Mouse (Mus musculus): ENCODE data around the gene Ubqln1.

Ubqln1 gene

DNA sequence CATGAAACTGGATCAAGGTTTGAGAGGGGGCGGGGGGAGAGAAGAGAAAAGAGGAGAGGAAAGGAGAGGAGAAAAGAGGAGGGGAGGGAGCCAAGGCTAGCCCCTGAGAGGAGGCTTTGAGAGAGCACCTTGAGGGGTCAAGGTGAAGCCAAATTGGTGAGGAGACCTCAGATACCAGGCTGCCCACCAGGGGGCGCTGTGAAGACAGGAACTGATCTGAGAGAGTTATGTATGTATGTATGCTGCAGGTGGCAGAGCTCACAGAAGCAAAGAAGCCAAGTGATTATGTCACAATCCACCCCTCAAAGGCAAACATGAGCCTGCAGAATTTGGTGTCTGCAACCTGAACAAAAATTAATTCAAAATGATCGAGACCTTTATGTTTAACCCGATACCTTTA is 27.0 kb downstream of the Ubqln1 start:
- DNase-seq (ENCODE audit: low read depth, low spot score): peak; percentile 92
- Histone ChIP-seq H3K36me3 (ENCODE audit: control insufficient read depth, insufficient read depth, low read length, poor library complexity, severe bottlenecking) (peaks cover 21% of the 10 kb centered on the region), H3K27me3 (ENCODE audit: control insufficient read depth, insufficient read depth, low read length, poor library complexity, severe bottlenecking) (no peaks in the 10 kb centered on the region)

- no peaks in the 10 kb centered on the region for H3K27me3 ChIP-seq (ENCODE audit: control insufficient read depth, insufficient read depth, low read length, poor library complexity, severe bottlenecking)
- peaks cover 16% of the 10 kb centered on the region for H3K36me3 ChIP-seq (ENCODE audit: control insufficient read depth, insufficient read depth, low read length, poor library complexity, severe bottlenecking)
- DNase-seq (ENCODE audit: low read depth, low spot score): no peak
Observed at GRCm38 (mm10) chr13:58187751-58188150, 27.7 kb downstream of the Ubqln1 start.

DNA sequence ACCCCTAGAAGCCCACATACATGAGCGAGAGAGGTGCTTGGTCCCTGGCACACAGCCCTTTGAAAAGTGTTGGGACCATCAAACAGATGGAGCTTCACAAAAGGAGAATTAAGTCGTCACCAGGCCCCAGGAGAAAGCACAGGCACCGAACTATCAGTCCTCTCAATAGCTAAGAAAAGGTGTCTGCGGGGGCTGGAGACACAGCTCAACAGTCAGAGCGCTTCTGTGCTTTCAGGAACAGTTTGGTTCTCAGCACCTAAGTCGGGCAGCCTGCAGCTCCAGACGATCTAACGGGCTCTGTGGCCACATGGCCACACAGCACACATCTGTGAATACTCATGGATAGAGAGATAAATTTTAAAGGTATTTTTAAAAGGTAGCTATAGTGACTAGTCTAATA is 29.2 kb downstream of the Ubqln1 start:
- no peak for DNase-seq (ENCODE audit: low read depth, low spot score)
- no peaks in the 10 kb centered on the region for H3K27me3 ChIP-seq (ENCODE audit: control insufficient read depth, insufficient read depth, low read length, poor library complexity, severe bottlenecking)

DNA sequence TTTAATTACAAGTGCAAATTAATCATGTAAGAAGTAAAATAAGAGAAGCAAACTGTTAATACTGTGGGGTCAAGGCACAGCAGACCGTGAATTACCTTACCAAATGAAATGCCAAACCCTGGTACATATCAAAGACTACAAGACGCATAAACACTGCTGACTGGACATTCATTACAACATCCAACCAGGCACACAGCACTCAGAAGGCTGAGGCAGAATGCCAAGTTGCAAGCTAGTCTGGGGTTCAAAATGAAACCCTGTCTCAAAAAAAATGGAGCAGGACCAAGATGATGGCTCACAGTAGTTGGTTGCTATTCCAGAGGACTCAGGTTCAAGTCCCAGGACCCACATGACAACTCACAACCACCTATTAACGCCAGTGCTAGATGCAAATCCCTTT is 31.3 kb downstream of the Ubqln1 start:
- no peak for DNase-seq (ENCODE audit: low read depth, low spot score)
- Histone ChIP-seq H3K36me3 (ENCODE audit: control insufficient read depth, insufficient read depth, low read length, poor library complexity, severe bottlenecking) (peaks cover 9% of the 10 kb centered on the region), H3K27me3 (ENCODE audit: control insufficient read depth, insufficient read depth, low read length, poor library complexity, severe bottlenecking) (no peaks in the 10 kb centered on the region)

More for the DNA sequence above, 29.2 kb downstream of the Ubqln1 start:
- H3K36me3 ChIP-seq (ENCODE audit: control insufficient read depth, insufficient read depth, low read length, poor library complexity, severe bottlenecking): peaks cover 11% of the 10 kb centered on the region

- no peak for DNase-seq (ENCODE audit: low read depth, low spot score)
- no peaks in the 10 kb centered on the region for H3K27me3 ChIP-seq (ENCODE audit: control insufficient read depth, insufficient read depth, low read length, poor library complexity, severe bottlenecking)
- peaks cover 8% of the 10 kb centered on the region; the same call in 1 of the 2 replicates for H3K36me3 ChIP-seq (ENCODE audit: control insufficient read depth, insufficient read depth, low read length, poor library complexity, severe bottlenecking)
Observed at GRCm38 (mm10) chr13:58181607-58182551, 33.6 kb downstream of the Ubqln1 start.

GRCm38 (mm10) chr13:58177511-58178208 is 37.8 kb downstream of the Ubqln1 start:
- H3K27me3 ChIP-seq (ENCODE audit: control insufficient read depth, insufficient read depth, low read length, poor library complexity, severe bottlenecking): no peaks in the 10 kb centered on the region
- H3K36me3 ChIP-seq (ENCODE audit: control insufficient read depth, insufficient read depth, low read length, poor library complexity, severe bottlenecking): peaks cover 11% of the 10 kb centered on the region; the same call in 1 of the 2 replicates
- no peak for DNase-seq (ENCODE audit: low read depth, low spot score)

- H3K36me3 ChIP-seq (ENCODE audit: control insufficient read depth, insufficient read depth, low read length, poor library complexity, severe bottlenecking): peaks cover 11% of the 10 kb centered on the region; the same call in 1 of the 2 replicates
- no peaks in the 10 kb centered on the region for H3K27me3 ChIP-seq (ENCODE audit: control insufficient read depth, insufficient read depth, low read length, poor library complexity, severe bottlenecking)
- DNase-seq (ENCODE audit: low read depth, low spot score): no peak
Observed at GRCm38 (mm10) chr13:58176105-58176504, 39.3 kb downstream of the Ubqln1 start.

- DNase-seq (ENCODE audit: low read depth, low spot score): no peak
- H3K36me3 ChIP-seq (ENCODE audit: control insufficient read depth, insufficient read depth, low read length, poor library complexity, severe bottlenecking): peaks cover 13% of the 10 kb centered on the region
- no peaks in the 10 kb centered on the region for H3K27me3 ChIP-seq (ENCODE audit: control insufficient read depth, insufficient read depth, low read length, poor library complexity, severe bottlenecking)
Observed at GRCm38 (mm10) chr13:58168119-58168518, 47.3 kb downstream of the Ubqln1 start.

- DNase-seq (ENCODE audit: low read depth, low spot score): no peak
- Histone ChIP-seq H3K36me3 (ENCODE audit: control insufficient read depth, insufficient read depth, low read length, poor library complexity, severe bottlenecking) (peaks cover 15% of the 10 kb centered on the region), H3K27me3 (ENCODE audit: control insufficient read depth, insufficient read depth, low read length, poor library complexity, severe bottlenecking) (no peaks in the 10 kb centered on the region)
Observed at GRCm38 (mm10) chr13:58163343-58163742, 52.1 kb downstream of the Ubqln1 start.

- Histone ChIP-seq H3K36me3 (ENCODE audit: control insufficient read depth, insufficient read depth, low read length, poor library complexity, severe bottlenecking) (peaks cover 11% of the 10 kb centered on the region), H3K27me3 (ENCODE audit: control insufficient read depth, insufficient read depth, low read length, poor library complexity, severe bottlenecking) (no peaks in the 10 kb centered on the region)
- no peak for DNase-seq (ENCODE audit: low read depth, low spot score)
Observed at GRCm38 (mm10) chr13:58160761-58161160, 54.7 kb downstream of the Ubqln1 start.

DNA sequence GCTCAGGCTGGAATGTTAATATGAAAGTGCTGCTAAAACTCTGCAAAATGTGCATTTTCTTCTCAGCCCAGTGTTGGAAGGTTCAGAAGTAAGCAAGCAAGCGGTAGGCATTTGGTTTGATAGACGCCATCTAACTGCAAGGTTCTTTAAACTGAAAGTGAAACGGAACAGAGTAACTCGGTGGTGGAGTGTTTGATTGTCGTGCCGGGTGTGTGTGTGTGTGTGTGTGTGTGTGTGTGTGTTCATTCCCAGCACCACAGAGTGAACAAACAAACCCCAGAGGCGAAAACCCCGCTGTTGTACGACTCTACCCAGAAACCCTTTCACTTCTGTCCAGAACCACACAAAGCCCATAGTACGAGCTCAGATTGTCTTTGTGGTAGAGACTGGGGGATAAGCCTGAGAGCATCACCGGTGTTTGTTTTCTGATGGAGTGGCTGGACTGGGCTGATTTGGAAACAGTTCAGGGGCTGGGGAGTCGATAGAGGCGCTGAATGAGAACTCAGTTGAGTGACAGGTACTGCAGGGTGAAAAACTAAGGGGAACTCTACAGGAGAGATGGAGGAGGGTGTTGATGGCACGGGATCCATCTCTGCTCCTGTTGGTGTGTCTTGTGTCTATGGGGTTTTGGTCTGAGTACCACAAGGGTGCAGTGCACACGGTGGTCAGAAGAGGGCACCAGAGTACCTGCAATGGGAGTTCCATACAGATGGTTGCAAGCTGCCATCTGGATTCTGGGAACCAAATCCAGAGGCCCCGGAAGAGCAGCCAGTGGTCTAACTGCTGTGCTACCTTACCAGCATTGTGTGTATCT is 57.1 kb downstream of the Ubqln1 start:
- no peaks in the 10 kb centered on the region for H3K27me3 ChIP-seq (ENCODE audit: control insufficient read depth, insufficient read depth, low read length, poor library complexity, severe bottlenecking)
- H3K36me3 ChIP-seq (ENCODE audit: control insufficient read depth, insufficient read depth, low read length, poor library complexity, severe bottlenecking): peaks cover 3% of the 10 kb centered on the region; the same call in 1 of the 2 replicates
- DNase-seq (ENCODE audit: low read depth, low spot score): peak; percentile 92

- H3K36me3 ChIP-seq (ENCODE audit: control insufficient read depth, insufficient read depth, low read length, poor library complexity, severe bottlenecking): peaks cover 2% of the 10 kb centered on the region; the same call in 1 of the 2 replicates
- no peaks in the 10 kb centered on the region for H3K27me3 ChIP-seq (ENCODE audit: control insufficient read depth, insufficient read depth, low read length, poor library complexity, severe bottlenecking)
- peak; percentile 77 for DNase-seq (ENCODE audit: low read depth, low spot score)
Observed at GRCm38 (mm10) chr13:58157447-58158098, 57.9 kb downstream of the Ubqln1 start, which contains the start of gene Idnk. TSS of gene Idnk (plus strand) at chr13:58157649.

DNA sequence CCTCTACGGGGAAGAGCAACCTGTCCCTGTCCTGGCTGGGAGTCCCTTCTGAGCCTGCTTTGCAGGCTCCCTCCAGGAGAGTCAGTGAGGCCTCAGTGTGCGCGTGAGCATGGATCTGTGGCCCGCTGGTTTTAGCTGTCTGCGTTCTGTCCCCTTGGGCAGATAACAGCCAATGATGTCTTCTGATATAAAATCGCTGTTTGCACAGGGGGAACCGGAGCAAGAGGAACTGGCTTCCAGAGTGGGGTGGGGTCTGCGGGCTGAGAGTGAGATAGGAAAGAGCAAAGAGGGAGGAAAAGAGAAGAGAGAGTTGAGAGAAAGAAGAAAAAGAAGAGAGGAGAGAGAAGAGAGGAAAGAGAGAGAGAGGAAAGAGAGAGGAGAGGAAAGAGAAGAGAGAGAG is 58.4 kb downstream of the Ubqln1 start:
- H3K27me3 ChIP-seq (ENCODE audit: control insufficient read depth, insufficient read depth, low read length, poor library complexity, severe bottlenecking): no peaks in the 10 kb centered on the region
- DNase-seq (ENCODE audit: low read depth, low spot score): no peak
- peaks cover 2% of the 10 kb centered on the region; the same call in 1 of the 2 replicates for H3K36me3 ChIP-seq (ENCODE audit: control insufficient read depth, insufficient read depth, low read length, poor library complexity, severe bottlenecking)

GRCm38 (mm10) chr13:58156031-58156430 is 59.4 kb downstream of the Ubqln1 start:
- Histone ChIP-seq H3K36me3 (ENCODE audit: control insufficient read depth, insufficient read depth, low read length, poor library complexity, severe bottlenecking) (peaks cover 2% of the 10 kb centered on the region; the same call in 1 of the 2 replicates), H3K27me3 (ENCODE audit: control insufficient read depth, insufficient read depth, low read length, poor library complexity, severe bottlenecking) (no peaks in the 10 kb centered on the region)
- DNase-seq (ENCODE audit: low read depth, low spot score): no peak

Data from splenic B cell, adult 2 months (primary cell).